Mouse (Mus musculus): ENCODE results near the gene Man1a.

GRCm38 (mm10) chr10:54035586-54035985 lies 40.8 kb downstream of the Man1a start:
- TF ChIP-seq CTCF (IDR thresholded peaks at IDR 0.05; ENCODE audit: extremely low read depth, insufficient read depth, insufficient read length, insufficient replicate concordance) (no peak), POLR2A (IDR thresholded peaks at IDR 0.05; ENCODE audit: low read depth, low read length) (no peak)

Measured in spleen, adult 2 months (tissue).